Mouse (Mus musculus) embryonic fibroblast, embryonic 13.5 days (primary cell): ENCODE results near the gene 1500009C09Rik. TPM values are rescaled to one million over a fixed set of nuclear protein-coding genes. Genes with fewer than 3 reads are reported as not detected.

Experiments
- H3K27ac ChIP-seq: 2 replicates; pipeline ENCODE4 v1.5.1; 2012; ENCODE audit warnings: low read length, control low read depth, inconsistent platforms; ENCODE audit not compliant: insufficient read depth
- H3K4me1 ChIP-seq: 2 replicates; pipeline ENCODE4 v1.6.1; 2011; ENCODE audit warnings: low read length; ENCODE audit not compliant: control insufficient read depth, insufficient read depth
- H3K4me3 ChIP-seq: 2 replicates; pipeline ENCODE4 v1.5.1; 2011; ENCODE audit warnings: mild to moderate bottlenecking, control low read depth, low read length; ENCODE audit not compliant: insufficient read depth
- CTCF ChIP-seq: IDR thresholded peaks from 2 replicates; pipeline ENCODE4 v1.5.1; 2011; ENCODE audit warnings: mild to moderate bottlenecking, control low read depth, low read length, moderate library complexity, borderline replicate concordance; ENCODE audit not compliant: insufficient read depth
- POLR2A ChIP-seq: IDR thresholded peaks from 2 replicates; pipeline ENCODE4 v1.6.1; 2011; ENCODE audit warnings: low read depth, mild to moderate bottlenecking, control low read depth, low read length, moderate library complexity
- polyA plus RNA-seq: library from polyadenylated mRNA; stranded (reverse); fragments of >200 nt; gene quantifications from 2 replicates; pipeline ENCODE4 v1.2.4, GENCODE M21; 2011; ENCODE audit warnings: low read depth; ENCODE audit not compliant: missing spikeins, insufficient read length

The 1500009C09Rik gene
- polyA plus RNA-seq, 1 experiment, result not detected

- no peaks in the 10 kb centered on the region; the same call in 1 of the 2 replicates for H3K4me1 ChIP-seq
- no peak overlapping the region for H3K4me3 ChIP-seq
- no peak for TF ChIP-seq CTCF
- no peak overlapping the region for H3K27ac ChIP-seq
Measured at GRCm38 (mm10) chr15:82247131-82247776, 4.9 kb upstream of the 1500009C09Rik start.

DNA sequence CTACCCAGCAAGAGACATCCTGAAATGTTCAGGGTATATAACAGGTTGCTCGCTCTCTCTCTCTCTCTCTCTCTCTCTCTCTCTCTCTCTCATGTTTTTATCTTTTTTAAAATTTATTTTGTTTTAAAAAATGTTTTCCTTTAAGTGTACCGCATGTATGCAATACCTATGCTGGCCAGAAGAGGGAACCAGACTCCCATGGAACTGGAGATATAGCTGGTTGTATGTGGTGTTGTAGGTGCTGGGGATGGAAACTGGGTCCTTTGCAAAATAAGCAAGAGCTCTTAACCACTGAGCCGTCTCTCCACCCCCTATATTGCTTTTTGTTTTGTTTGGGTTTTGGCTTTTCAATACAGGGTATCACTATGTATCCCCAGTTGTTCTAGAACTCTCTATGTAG, 618 bp upstream of the 1500009C09Rik start:
- H3K4me1 ChIP-seq, result no peaks in the 10 kb centered on the region; the same call in 1 of the 2 replicates
- H3K4me3 ChIP-seq, result no peak overlapping the region
- TF ChIP-seq CTCF, result no peak
- TF ChIP-seq POLR2A, result no peak
- no peak overlapping the region for H3K27ac ChIP-seq

- no peaks in the 10 kb centered on the region for H3K4me1 ChIP-seq
- TF ChIP-seq CTCF (no peak), POLR2A (no peak)
- H3K4me3 ChIP-seq, result no peak overlapping the region
- H3K27ac ChIP-seq, result no peak overlapping the region
Measured at GRCm38 (mm10) chr15:82255248-82255647, 3.1 kb downstream of the 1500009C09Rik start.

DNA sequence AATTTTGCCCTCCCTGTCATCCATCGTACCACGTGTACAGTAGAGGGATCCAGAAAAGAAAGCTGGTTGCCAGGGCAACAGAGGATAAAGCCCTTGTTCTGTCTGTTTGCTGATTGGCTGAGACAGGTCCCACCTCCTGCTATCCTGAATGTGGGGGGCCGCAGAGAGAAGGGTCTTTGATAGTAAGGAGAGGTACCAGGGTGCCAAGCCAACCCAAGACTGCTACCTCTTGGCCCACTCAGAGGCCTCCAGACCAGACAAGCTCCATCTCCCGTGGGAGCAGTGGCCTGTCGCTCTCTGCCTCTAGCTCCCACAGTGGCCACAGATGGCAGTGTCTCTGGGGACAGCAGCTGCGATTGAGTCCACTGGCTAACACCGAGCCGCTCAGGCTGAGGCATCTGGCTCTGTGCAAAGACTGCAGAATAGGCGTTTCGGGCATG, 3.8 kb downstream of the 1500009C09Rik start:
- H3K4me3 ChIP-seq, result no peak overlapping the region

DNA sequence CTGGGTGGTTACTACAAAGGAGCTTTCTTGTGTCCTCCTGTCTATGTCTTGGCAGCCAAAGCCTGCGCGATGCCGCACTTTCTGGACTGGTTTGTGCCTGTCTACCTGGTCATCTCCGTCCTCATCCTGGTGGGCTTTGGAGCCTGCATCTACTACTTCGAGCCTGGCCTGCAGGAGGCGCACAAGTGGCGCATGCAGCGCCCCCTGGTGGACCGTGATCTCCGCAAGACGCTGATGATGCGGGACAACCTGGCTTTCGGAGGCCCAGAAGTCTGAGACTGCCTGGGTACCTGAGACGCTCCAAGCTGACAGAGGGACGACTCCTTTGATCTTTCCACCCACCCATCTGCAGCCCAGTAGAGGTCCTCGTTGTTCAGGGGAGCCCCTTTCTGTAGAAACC, 7.3 kb downstream of the 1500009C09Rik start:
- no peaks in the 10 kb centered on the region for H3K4me1 ChIP-seq
- H3K4me3 ChIP-seq, result no peak overlapping the region
- TF ChIP-seq POLR2A, result no peak
- peak; percentile 97 for TF ChIP-seq CTCF
- no peak overlapping the region for H3K27ac ChIP-seq

More for the DNA sequence above, 3.8 kb downstream of the 1500009C09Rik start:
- no peaks in the 10 kb centered on the region for H3K4me1 ChIP-seq
- no peak for TF ChIP-seq POLR2A
- no peak overlapping the region for H3K27ac ChIP-seq

DNA sequence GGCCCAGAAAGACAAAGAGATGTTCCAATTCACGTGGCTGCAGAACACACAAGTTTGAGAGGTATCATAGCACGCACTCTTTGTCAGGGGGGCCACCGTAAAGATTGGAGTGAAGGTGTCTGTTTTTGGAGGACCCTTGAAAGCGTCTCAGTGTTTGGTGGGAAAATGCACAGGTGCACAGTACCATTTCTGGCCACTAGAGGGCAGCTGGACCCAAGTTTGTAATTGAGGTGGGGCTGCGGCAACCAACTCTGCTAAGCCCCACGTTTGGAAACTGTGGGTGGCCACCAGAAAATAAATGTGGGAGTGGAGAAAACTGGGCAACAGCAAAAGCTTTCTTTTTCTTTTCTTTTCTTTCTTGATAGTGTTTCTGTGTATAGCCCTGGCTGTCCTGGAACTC, 14.2 kb downstream of the 1500009C09Rik start:
- no peaks in the 10 kb centered on the region for H3K4me1 ChIP-seq
- no peak overlapping the region for H3K27ac ChIP-seq
- no peak overlapping the region for H3K4me3 ChIP-seq
- peak; percentile 76; the same call in 1 of the 2 replicates for TF ChIP-seq CTCF
- no peak for TF ChIP-seq POLR2A

- Histone ChIP-seq H3K4me1 (no peaks in the 10 kb centered on the region), H3K4me3 (no peak overlapping the region), H3K27ac (no peak overlapping the region)
- no peak for TF ChIP-seq POLR2A
- no peak for TF ChIP-seq CTCF
Measured at GRCm38 (mm10) chr15:82268185-82268584, 16.0 kb downstream of the 1500009C09Rik start.

DNA sequence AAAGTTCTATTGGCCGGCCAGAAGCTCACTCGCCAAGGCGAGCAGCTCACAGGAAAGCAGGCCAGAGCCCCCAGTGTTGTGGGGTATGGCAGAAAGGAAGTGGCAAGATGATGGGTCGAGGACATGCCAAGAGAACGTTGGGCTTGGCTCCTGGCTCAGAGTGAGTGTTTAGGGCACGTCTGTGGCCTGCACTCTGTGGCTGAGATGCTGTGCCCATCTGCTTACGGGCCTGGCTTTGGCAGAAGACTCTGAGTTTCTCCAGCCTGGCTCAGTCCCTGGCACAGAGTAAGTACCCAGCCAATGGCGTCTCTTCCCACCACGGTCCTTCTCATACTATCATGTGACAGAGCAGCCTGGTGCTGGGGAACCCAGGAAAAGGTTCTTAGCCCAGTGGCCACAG, 16.6 kb downstream of the 1500009C09Rik start:
- TF ChIP-seq CTCF (no peak), POLR2A (no peak)
- no peaks in the 10 kb centered on the region for H3K4me1 ChIP-seq
- H3K4me3 ChIP-seq, result no peak overlapping the region
- H3K27ac ChIP-seq, result no peak overlapping the region

DNA sequence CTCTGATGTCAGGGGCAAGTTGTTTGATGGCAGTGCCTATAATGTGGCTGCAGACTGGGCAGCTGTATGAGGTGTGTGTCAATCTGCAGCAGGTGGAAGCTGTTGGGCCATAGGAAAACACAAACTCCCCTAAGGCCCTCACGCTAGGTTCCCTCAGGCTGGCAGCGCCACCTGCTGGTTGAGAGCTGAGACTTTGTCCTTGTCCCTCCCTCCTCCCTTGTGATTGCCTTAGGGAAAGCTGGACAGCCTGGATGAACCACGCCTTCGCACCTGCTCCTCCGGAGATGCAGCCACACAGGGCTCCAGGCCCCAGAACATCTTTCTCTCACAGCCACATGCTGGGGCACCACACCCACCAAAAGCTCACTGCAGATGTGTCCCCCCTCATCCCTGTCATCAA, 19.0 kb downstream of the 1500009C09Rik start:
- Histone ChIP-seq H3K4me3 (no peak overlapping the region), H3K4me1 (no peaks in the 10 kb centered on the region), H3K27ac (no peak overlapping the region)
- TF ChIP-seq POLR2A (no peak), CTCF (peak; percentile 98)

GRCm38 (mm10) chr15:82272295-82272694, 20.1 kb downstream of the 1500009C09Rik start:
- TF ChIP-seq CTCF (no peak), POLR2A (no peak)
- H3K27ac ChIP-seq, result no peak overlapping the region

DNA sequence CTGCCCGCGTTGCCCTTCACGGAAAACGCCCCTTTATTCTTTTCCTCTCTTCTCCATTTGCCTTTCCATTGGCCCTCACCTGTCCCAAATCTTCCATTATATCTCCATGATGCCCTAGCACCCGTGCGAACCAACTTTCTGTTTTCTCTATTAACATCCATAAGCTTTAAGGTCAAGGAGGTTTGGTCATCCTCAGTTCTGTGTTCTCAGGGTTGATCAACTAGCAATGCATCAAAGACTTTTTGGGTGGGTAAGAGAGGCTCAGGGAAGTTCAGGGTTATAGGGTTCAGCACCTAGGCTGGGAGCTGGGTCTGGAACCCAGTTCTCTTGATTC, 22.4 kb downstream of the 1500009C09Rik start, which contains the start of gene Sept3:
TSS of gene Sept3 (plus strand) at position 301 of the 334 bp plus-strand sequence.
- Histone ChIP-seq H3K4me3 (peak within 1 kb of the TSS; percentile 41), H3K4me1 (no peaks in the 10 kb centered on the region), H3K27ac (no peak within 1 kb of the TSS)
- TF ChIP-seq POLR2A (no peak), CTCF (no peak)

More at GRCm38 (mm10) chr15:82272295-82272694, 20.1 kb downstream of the 1500009C09Rik start:
- H3K4me1 ChIP-seq, result no peaks in the 10 kb centered on the region
- no peak overlapping the region for H3K4me3 ChIP-seq
